Mouse (Mus musculus): Measurements from ENCODE around the gene Farsb. TPM values are rescaled to one million over a fixed set of nuclear protein-coding genes. Genes with fewer than 3 reads are reported as not detected.

Farsb gene
- polyA plus RNA-seq, 1 experiment from 2014 or later, result 144 TPM

GRCm38 (mm10) chr1:78370121-78370520 lies 118.6 kb downstream of the Farsb start:
- no peaks in the 10 kb centered on the region for H3K27me3 ChIP-seq
- no peak for ATAC-seq (ENCODE audit: low FRiP score)
- peaks cover 10% of the 10 kb centered on the region; the same call in 1 of the 2 replicates for H3K4me1 ChIP-seq (replicated peaks)
- 59% methylated on average over 6 of the region's 6 CpGs for WGBS
- no peak overlapping the region for H3K9ac ChIP-seq
- no peaks in the 10 kb centered on the region for H3K36me3 ChIP-seq
- peaks cover 6% of the 10 kb centered on the region; the same call in 1 of the 2 replicates for H3K9me3 ChIP-seq
- H3K4me3 ChIP-seq, result no peak overlapping the region
- H3K27ac ChIP-seq, result no peak overlapping the region
- no peak overlapping the region for H3K4me2 ChIP-seq

Other genes with a start within 250 kb of the Farsb start
- 1.2 and 2.0 TPM in 2 replicates for gene Sgpp2, start 178.6 kb downstream of the Farsb start, polyA plus RNA-seq (2015; fragmentation: Nextera tagmentation; extraction: Ambion mirVana)
- gene Mogat1, start 22.1 kb upstream of the Farsb start, polyA plus RNA-seq (2015; fragmentation: Nextera tagmentation; extraction: Ambion mirVana), result 0.79 TPM in 1 of 2 replicates, not detected in the other
- 0.82 and 0.87 TPM in 2 replicates for gene BC035947, start 23.3 kb upstream of the Farsb start, polyA plus RNA-seq (2015; fragmentation: Nextera tagmentation; extraction: Ambion mirVana)
- 73.3 and 78.5 TPM in 2 replicates for gene Acsl3, start 168.9 kb upstream of the Farsb start, polyA plus RNA-seq (2015; fragmentation: Nextera tagmentation; extraction: Ambion mirVana)
- 2.6 and 2.9 TPM in 2 replicates for gene Utp14b, start 169.1 kb upstream of the Farsb start, polyA plus RNA-seq (2015; fragmentation: Nextera tagmentation; extraction: Ambion mirVana)

Measured in hindbrain, embryonic 13.5 days (tissue).